Mouse (Mus musculus) testis, postnatal 10 days (tissue): ENCODE results near the gene Atp7a.
"Not testable (repeated sequence)": the region's sequence is repeated elsewhere in the genome, so short reads cannot be mapped to it uniquely, and the experiment has no call there.

ENCODE experiments used
- DNase-seq: peaks from one replicate; pipeline ENCODE4 v3.0.0; 2021; ENCODE audit warnings: low spot score

The Atp7a gene

GRCm38 (mm10) chrX:106026418-106027342 lies at the start of gene Atp7a:
Gene Atp7a (plus strand): TSS chrX:106027276.
- DNase-seq, result peak; percentile 94

- DNase-seq, result no peak
Measured at GRCm38 (mm10) chrX:106001605-106002004, 25.5 kb upstream of the Atp7a start.

- DNase-seq, result no peak
Measured at GRCm38 (mm10) chrX:106010762-106011161, 16.3 kb upstream of the Atp7a start.

GRCm38 (mm10) chrX:106011465-106012159 lies 15.5 kb upstream of the Atp7a start, which contains the start of gene Magt1:
Gene Magt1 (minus strand): TSS chrX:106011906.
- DNase-seq, result peak; percentile 84

GRCm38 (mm10) chrX:106012559-106012958 lies 14.5 kb upstream of the Atp7a start:
- DNase-seq, result no peak

- DNase-seq, result peak; percentile 51
Measured at GRCm38 (mm10) chrX:106013217-106013616, 13.9 kb upstream of the Atp7a start.

- not testable (repeated sequence) for DNase-seq
Measured at GRCm38 (mm10) chrX:106014741-106015377, 12.2 kb upstream of the Atp7a start.

GRCm38 (mm10) chrX:106015571-106016322 lies 11.3 kb upstream of the Atp7a start, which contains the start of gene Cox7b:
Gene Cox7b (plus strand): TSS chrX:106015700.
- peak; percentile 71 for DNase-seq

- DNase-seq, result no peak
Measured at GRCm38 (mm10) chrX:106017102-106017501, 10.0 kb upstream of the Atp7a start.

GRCm38 (mm10) chrX:106017516-106017915 lies 9.6 kb upstream of the Atp7a start:
- DNase-seq, result no peak

GRCm38 (mm10) chrX:106027343-106027674 lies 233 bp downstream of the Atp7a start:
- no peak for DNase-seq

- DNase-seq, result no peak
Measured at GRCm38 (mm10) chrX:106030176-106030575, 3.1 kb downstream of the Atp7a start.

GRCm38 (mm10) chrX:106031124-106031523 lies 4.0 kb downstream of the Atp7a start:
- no peak for DNase-seq

GRCm38 (mm10) chrX:106035727-106036126 lies 8.7 kb downstream of the Atp7a start:
- no peak for DNase-seq

- no peak for DNase-seq
Measured at GRCm38 (mm10) chrX:106037185-106037752, 10.2 kb downstream of the Atp7a start.

- no peak for DNase-seq
Measured at GRCm38 (mm10) chrX:106043863-106044617, 17.0 kb downstream of the Atp7a start.

- DNase-seq, result no peak
Measured at GRCm38 (mm10) chrX:106045455-106045854, 18.4 kb downstream of the Atp7a start.

GRCm38 (mm10) chrX:106045928-106046327 lies 18.9 kb downstream of the Atp7a start:
- no peak for DNase-seq

GRCm38 (mm10) chrX:106048191-106048590 lies 21.1 kb downstream of the Atp7a start:
- DNase-seq, result no peak

- not testable (repeated sequence) for DNase-seq
Measured at GRCm38 (mm10) chrX:106077858-106078257, 50.8 kb downstream of the Atp7a start.
